Mouse (Mus musculus) lung, embryonic 14.5 days (tissue): ENCODE data around the gene Myocos. TPM values are rescaled to one million over a fixed set of nuclear protein-coding genes. Genes with fewer than 3 reads are reported as not detected.

Source experiments
- ATAC-seq: fragments of 200-750 bp; cut with Nextera tagmentation; 2 replicates; pipeline ENCODE4 v1.8.0; 2017; ENCODE audit warnings: mild to moderate bottlenecking, moderate TSS enrichment, moderate library complexity; ENCODE audit not compliant: insufficient read depth
- DNase-seq: peaks from one replicate; pipeline ENCODE4 v3.0.0-alpha.2; 2015
- H3K27ac ChIP-seq: fragments of 300-500 bp; sonication (generic); 2 replicates; pipeline ENCODE4 v1.5.1; 2014; ENCODE audit warnings: low read depth, mild to moderate bottlenecking, moderate library complexity
- H3K27me3 ChIP-seq: fragments of 300-500 bp; sonication (generic); 2 replicates; pipeline ENCODE4 v1.6.1; 2014; ENCODE audit warnings: low read length, control low read depth; ENCODE audit not compliant: insufficient read depth
- H3K36me3 ChIP-seq: fragments of 300-500 bp; sonication (generic); 2 replicates; pipeline ENCODE4 v1.6.1; 2014; ENCODE audit warnings: control low read depth; ENCODE audit not compliant: insufficient read depth
- H3K4me1 ChIP-seq: fragments of 300-500 bp; sonication (generic); 2 replicates; pipeline ENCODE4 v1.6.1; 2014; ENCODE audit warnings: antibody characterized with exemption, control low read depth; ENCODE audit not compliant: insufficient read depth
- H3K4me2 ChIP-seq: fragments of 300-500 bp; sonication (generic); 2 replicates; pipeline ENCODE4 v1.6.1; 2014; ENCODE audit warnings: mild to moderate bottlenecking
- H3K4me3 ChIP-seq: fragments of 300-500 bp; sonication (generic); 2 replicates; pipeline ENCODE4 v1.5.1; 2014; ENCODE audit warnings: low read depth, low read length
- H3K9ac ChIP-seq: fragments of 300-500 bp; sonication (generic); 2 replicates; pipeline ENCODE4 v1.6.1; 2014
- H3K9me3 ChIP-seq: fragments of 300-500 bp; sonication (generic); 2 replicates; pipeline ENCODE4 v1.6.1; 2016; ENCODE audit warnings: low read depth, low read length, control low read depth
- CTCF ChIP-seq: IDR thresholded peaks from 2 replicates; pipeline ENCODE4 v1.5.1; 2016; ENCODE audit warnings: antibody characterized with exemption, low read depth
- WGBS: fragments of 180-500 bp; shearing (Covaris S2); extraction: QIAGEN DNeasy Blood & Tissue Kit; methylation state at CpG from one replicate; pipeline ENCODE4 v1.1.7; 2014; 5-methylcytosine and 5-hydroxymethylcytosine counted together
- microRNA-seq: library from miRNA; unstranded; fragments of <30 nt; microRNA quantifications from one replicate; pipeline ENCODE4, GENCODE M21; 2016; ENCODE audit warnings: borderline number of aligned reads
- polyA plus RNA-seq: library from polyadenylated mRNA; unstranded; fragments of >200 nt; fragmentation: Nextera tagmentation; extraction: Ambion mirVana; gene quantifications from 2 replicates; pipeline ENCODE4 v1.2.1, GENCODE M21; 2014

Myocos gene
- polyA plus RNA-seq, 1 experiment from 2014 or later, result not detected

DNA sequence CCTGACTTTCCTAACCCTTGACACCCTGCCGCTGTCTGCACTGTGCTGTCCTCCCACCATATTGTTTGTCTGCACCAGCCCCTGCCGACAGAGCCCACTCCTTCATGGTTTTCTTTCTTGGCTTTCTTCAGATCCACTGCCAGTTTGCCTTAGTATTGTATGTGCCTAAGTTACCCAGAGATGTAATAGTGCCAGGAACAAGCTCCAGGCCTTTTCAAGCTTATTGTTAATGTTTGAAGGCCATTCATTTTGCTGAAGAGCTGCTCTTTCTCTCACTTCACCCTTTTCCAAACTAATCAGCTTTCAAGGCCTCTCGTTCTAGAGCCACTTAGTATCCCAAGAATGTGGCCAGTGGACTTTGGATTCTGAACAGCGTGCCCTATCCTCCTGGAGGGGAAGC, 46.8 kb downstream of the Myocos start:
- Histone ChIP-seq H3K36me3 (no peaks in the 10 kb centered on the region), H3K4me2 (no peak overlapping the region), H3K27me3 (no peaks in the 10 kb centered on the region), H3K9me3 (no peaks in the 10 kb centered on the region), H3K4me3 (no peak overlapping the region), H3K9ac (no peak overlapping the region), H3K27ac (no peak overlapping the region), H3K4me1 (no peaks in the 10 kb centered on the region)
- no peak for TF ChIP-seq CTCF
- ATAC-seq, result no peak
- no peak for DNase-seq
- WGBS, result 60% methylated on average over 4 of the region's 4 CpGs

DNA sequence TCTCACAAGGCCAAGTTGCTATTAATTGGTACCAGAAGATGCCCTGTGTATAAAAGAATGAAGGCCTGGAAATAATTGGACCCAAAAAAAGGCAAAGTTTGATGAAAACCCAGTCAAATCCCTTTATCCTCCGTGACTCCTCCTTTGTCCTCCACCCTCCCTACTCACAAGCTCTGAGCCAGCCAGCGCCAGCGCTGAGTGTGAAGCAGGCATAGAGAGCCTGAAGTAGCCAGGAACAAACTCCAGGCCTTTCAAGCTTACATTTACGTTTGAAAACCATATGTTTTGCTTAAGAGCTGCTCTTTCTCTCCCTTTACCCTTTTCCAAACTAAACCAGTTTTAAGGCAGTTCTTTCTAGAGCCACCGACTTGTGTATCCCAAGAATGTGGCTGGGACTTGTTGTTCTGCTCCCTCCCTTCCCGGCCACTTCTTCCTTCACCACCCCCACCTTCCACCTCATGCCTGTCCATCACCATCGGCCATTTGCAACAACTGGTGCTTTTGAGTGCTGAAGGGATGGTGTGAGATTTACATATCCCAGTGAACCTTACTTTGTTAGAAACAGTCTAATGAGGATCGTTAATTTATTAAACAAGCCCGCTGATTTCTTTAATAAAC, 48.3 kb downstream of the Myocos start:
- Histone ChIP-seq H3K4me3 (no peak overlapping the region), H3K9ac (no peak overlapping the region), H3K27me3 (no peaks in the 10 kb centered on the region), H3K27ac (no peak overlapping the region), H3K4me1 (no peaks in the 10 kb centered on the region), H3K36me3 (no peaks in the 10 kb centered on the region), H3K4me2 (no peak overlapping the region), H3K9me3 (no peaks in the 10 kb centered on the region)
- TF ChIP-seq CTCF, result no peak
- 33% methylated on average over 9 of the region's 9 CpGs for WGBS
- DNase-seq, result no peak
- no peak for ATAC-seq

DNA sequence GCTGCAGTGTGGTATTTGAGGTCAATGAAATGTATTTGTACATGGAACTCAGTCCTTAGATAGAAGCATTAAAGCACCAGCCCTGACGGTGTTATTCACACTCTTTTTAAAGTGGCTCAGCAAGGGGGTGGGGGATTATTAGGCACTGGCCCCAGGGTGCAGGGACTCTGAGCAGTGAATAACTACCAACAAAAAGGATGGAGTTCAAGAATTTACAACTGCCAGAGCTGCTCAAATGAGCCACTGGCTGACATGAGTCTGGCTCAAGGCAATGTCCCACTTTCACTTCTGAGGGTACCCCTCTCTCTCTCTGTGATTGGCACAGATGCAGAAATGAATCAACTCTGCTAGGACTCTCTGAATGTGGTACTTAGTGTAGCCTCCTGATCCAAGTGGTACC, 49.9 kb downstream of the Myocos start:
- Histone ChIP-seq H3K9me3 (no peaks in the 10 kb centered on the region), H3K4me2 (no peak overlapping the region), H3K9ac (no peak overlapping the region), H3K27me3 (no peaks in the 10 kb centered on the region), H3K4me1 (no peaks in the 10 kb centered on the region), H3K36me3 (no peaks in the 10 kb centered on the region), H3K4me3 (no peak overlapping the region), H3K27ac (no peak overlapping the region)
- ATAC-seq (no peak), DNase-seq (no peak)
- no peak for TF ChIP-seq CTCF
- 29% methylated on average over 1 of the region's 1 CpGs for WGBS

DNA sequence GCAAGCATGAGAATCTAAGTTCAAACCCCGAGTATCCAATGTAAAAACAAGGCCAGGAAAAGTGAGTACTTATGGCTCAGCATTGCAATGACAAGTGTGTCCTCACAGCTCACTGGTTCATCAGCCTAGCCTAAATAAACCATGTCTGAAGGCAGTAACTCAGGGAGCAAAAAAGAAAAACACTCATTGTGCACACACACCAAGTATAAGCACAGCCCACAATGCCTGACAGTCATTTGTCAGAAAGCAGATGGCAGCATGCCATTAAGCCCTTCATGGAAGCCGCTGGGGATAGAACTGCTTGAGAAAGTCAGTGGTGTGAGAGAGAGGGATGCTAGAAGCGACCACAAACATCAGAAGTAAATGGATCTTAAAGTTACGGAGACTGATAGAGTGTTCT, 56.7 kb downstream of the Myocos start:
- Histone ChIP-seq H3K4me1 (no peaks in the 10 kb centered on the region), H3K4me3 (no peak overlapping the region), H3K36me3 (peaks cover 11% of the 10 kb centered on the region), H3K9ac (no peak overlapping the region), H3K4me2 (no peak overlapping the region), H3K27me3 (no peaks in the 10 kb centered on the region), H3K9me3 (no peaks in the 10 kb centered on the region), H3K27ac (no peak overlapping the region)
- WGBS, result 58% methylated on average over 4 of the region's 4 CpGs
- ATAC-seq (peak; percentile 44), DNase-seq (peak; percentile 73)
- TF ChIP-seq CTCF, result no peak

DNA sequence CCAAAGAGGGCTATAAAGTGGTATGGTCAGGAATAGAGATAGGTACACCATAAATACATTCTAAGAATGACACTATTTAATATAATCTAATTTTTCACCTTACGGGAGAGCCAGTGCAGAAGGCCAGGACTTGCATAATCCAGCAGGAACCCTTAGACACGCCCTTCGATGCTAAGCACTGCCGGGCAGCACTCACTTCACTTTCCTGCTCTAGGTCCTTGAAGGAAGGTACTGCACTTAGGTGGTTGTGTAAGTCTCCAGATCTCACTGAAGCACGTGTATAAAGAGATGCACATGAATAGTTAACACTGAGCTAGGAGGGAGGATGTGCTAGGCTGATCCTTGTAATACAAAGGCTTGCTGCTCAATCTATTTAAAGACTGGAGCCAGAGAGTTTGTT, 58.4 kb downstream of the Myocos start:
- Histone ChIP-seq H3K36me3 (peaks cover 21% of the 10 kb centered on the region), H3K27me3 (no peaks in the 10 kb centered on the region), H3K9ac (no peak overlapping the region), H3K9me3 (no peaks in the 10 kb centered on the region), H3K4me3 (no peak overlapping the region), H3K27ac (no peak overlapping the region), H3K4me2 (no peak overlapping the region), H3K4me1 (no peaks in the 10 kb centered on the region)
- ATAC-seq (no peak), DNase-seq (no peak)
- no peak for TF ChIP-seq CTCF
- 93% methylated on average over 5 of the region's 5 CpGs for WGBS

DNA sequence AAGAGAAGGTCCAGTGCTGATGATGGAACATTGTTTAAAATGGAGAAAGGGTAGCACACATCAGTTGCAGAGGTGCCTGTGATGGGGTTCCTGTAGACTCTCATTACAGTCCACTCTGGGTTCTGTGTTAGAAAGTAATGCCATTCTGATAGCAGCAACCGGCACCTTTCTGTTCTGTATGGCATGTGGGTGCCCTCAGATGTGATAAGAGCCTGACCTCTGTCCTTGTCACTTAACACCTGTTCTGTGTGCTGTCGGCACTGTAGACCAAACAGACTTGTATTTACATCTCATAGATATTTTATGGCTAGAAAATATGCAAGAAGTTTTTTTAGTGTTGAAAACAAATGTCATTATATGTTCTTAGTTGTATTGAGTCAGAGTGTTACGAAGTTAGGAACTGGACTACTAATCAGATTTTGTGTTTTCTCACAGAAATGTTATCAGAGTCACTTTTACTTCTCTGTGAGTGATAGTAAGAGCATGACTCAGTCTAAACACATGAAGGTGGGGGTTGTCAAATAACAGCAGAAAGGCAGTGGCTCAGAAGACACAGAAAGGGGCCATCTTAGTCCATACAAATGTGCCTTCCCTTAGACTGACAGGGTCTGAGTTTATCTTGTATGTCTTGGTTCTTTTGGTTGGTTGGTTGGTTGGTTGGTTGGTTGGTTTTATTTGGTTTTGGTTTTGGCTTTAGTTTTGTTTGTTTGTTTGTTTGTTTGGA, 60.5 kb downstream of the Myocos start:
- Histone ChIP-seq H3K9me3 (no peaks in the 10 kb centered on the region), H3K4me3 (no peak overlapping the region), H3K27ac (no peak overlapping the region), H3K9ac (no peak overlapping the region), H3K4me2 (no peak overlapping the region), H3K36me3 (peaks cover 21% of the 10 kb centered on the region), H3K27me3 (no peaks in the 10 kb centered on the region), H3K4me1 (no peaks in the 10 kb centered on the region)
- no peak for TF ChIP-seq CTCF
- ATAC-seq, result no peak
- WGBS, result 48% methylated on average over 3 of the region's 3 CpGs
- no peak for DNase-seq

Small RNA genes within 50 kb of the gene (microRNA-seq; reads per million reads assigned to microRNA genes)
- gene Gm27616, result not detected

Other genes starting within 250 kb of the Myocos start
- 2.6 and 2.8 TPM in 2 replicates for gene Dnm3, start 180.2 kb downstream of the Myocos start, polyA plus RNA-seq
- gene Mettl13, start 109.7 kb downstream of the Myocos start, polyA plus RNA-seq, result 19.8 and 20.9 TPM in 2 replicates
- gene Vamp4, start 87.7 kb downstream of the Myocos start, polyA plus RNA-seq, result 48.3 and 48.4 TPM in 2 replicates
- gene Myoc, start 19.1 kb downstream of the Myocos start, polyA plus RNA-seq, result not detected in 2 replicates
- gene Prrc2c, start 82.3 kb upstream of the Myocos start, polyA plus RNA-seq, result 178 and 180 TPM in 2 replicates
- 0.38 and 0.85 TPM in 2 replicates for gene Fmo4, start 155.8 kb upstream of the Myocos start, polyA plus RNA-seq
- gene Fmo1, start 208.4 kb upstream of the Myocos start, polyA plus RNA-seq, result 3.4 and 6.4 TPM in 2 replicates
- 3.4 and 5.3 TPM in 2 replicates for gene Fmo2, start 240.5 kb upstream of the Myocos start, polyA plus RNA-seq